Mouse (Mus musculus): ENCODE measurements around the gene Usp5. TPM values are rescaled to one million over a fixed set of nuclear protein-coding genes. Genes with fewer than 3 reads are reported as not detected.
"Not testable (repeated sequence)": the region's sequence is repeated elsewhere in the genome, so short reads cannot be mapped to it uniquely, and the experiment has no call there.

Usp5 gene
- total RNA-seq, 1 experiment from 2014 or later = 136 TPM

DNA sequence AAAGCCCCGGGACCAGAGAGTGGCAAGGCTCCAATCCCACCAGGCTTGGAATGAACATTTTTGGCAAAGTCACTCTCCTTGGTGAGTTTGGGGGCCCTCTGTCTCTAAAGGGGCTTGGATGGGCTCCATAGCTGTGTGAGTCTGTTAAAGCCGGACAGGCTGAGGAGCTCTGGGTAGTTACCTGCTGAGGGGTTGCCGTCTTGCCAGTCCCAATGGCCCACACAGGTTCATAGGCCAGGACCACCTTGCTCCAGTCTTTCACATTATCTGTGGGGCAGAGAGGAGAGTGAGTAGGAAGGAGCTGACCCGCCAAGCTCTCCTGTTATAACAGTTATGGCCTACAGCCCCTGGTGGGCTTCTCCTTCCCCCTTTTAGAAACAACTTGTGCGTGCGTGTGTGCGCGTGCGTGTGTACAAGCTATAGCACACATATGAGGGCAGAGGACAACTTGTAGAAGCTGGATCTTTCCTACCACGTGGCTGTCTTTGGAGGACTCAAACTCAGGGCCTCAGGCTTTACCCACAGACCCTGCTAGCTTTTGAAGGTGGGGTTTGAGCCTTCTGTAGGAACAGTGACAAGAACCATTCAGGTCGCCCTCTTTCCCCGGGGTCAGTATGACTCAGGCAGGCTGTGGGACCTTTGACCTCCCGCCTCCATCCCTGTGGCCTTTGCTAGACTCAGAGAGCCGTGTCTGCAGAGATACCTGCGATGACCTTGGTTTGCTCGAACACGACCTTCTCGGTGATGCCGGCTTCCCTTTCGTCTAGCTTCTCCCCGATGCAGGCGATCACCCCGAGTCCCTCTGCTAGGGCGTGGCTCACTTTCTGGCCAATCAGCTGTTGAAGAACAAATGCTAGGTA, 17.4 kb downstream of the Usp5 start:
- no peak for DNase-seq

- no peak for DNase-seq
Observed at GRCm38 (mm10) chr6:124811403-124811665, 17.9 kb downstream of the Usp5 start.

GRCm38 (mm10) chr6:124810566-124811402, 18.5 kb downstream of the Usp5 start:
- DNase-seq = not testable (repeated sequence)

- DNase-seq = no peak
Observed at GRCm38 (mm10) chr6:124809775-124810538, 19.3 kb downstream of the Usp5 start.

- DNase-seq = peak; percentile 86
Observed at GRCm38 (mm10) chr6:124809052-124809774, 20.1 kb downstream of the Usp5 start.

DNA sequence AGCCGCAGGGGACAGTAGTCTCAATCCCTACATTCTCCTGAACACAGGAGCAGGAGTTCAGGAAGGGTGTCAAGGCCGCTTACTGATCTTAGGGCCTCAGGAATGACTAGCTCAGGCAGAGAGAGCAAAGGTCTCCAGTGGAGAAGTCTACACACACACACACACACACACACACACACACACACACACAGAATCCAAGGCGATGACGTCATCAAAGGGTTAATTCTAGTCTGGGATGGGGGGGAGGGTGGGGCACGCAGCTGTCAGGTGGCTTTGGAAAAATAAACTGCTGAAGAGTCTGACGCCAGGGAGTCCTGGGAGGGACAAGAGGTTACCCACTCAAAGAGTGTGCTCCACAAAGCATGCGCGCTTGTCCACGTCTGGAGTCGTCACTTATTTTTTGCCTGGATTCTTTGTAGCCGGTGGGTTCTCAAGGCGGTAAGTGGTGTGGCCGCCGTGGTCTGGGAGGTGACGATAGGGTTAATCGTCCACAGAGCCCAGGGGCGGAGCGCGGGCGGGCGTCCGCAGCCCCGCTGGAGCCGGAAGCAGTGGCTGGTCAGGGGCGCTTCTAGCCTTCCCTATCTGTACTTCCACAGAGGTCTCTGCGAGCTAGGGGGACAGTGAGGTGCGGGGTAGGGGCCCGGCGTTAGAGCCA, 20.8 kb downstream of the Usp5 start, which contains the start of gene Spsb2:
Spsb2 (plus strand) TSS at position 304 of the 655 bp plus-strand sequence.
- peak; percentile 82 for DNase-seq

DNA sequence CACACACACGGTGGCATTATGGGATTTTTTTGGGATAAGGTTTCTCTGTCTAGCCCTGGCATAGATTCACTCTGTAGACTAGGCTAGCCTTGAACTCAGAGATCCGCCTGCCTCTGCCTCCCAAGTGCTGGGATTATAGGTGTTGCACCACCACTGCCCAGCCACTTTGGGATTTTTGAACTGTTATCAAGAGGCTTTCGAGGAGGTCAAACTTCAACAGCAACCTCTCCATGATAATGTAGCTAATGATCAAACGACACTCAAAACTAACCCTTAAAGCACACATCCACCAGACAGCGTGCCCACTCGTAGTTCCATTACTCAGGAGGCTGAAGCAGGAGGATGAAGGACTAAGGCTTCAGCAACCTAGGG, 21.3 kb downstream of the Usp5 start:
- no peak for DNase-seq

DNA sequence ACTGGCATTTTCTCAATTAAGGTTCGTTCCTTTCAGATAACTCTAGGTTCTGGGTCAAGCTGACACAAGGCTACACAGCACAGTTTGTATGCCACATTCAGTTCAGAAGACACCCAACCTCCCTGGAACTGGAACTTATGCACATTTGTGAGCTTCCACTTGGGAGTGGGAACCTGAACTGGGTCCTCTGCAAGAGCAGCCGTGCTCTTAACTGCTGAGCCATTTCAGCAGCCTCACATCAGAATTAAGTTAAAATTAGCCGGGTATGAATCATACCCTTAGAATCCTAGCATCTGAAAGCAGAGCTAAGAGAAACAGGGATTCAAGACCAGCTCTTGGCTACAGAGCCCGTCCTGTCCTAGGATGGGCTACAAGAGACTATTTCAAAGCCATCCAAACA, 21.9 kb downstream of the Usp5 start:
- no peak for DNase-seq

DNA sequence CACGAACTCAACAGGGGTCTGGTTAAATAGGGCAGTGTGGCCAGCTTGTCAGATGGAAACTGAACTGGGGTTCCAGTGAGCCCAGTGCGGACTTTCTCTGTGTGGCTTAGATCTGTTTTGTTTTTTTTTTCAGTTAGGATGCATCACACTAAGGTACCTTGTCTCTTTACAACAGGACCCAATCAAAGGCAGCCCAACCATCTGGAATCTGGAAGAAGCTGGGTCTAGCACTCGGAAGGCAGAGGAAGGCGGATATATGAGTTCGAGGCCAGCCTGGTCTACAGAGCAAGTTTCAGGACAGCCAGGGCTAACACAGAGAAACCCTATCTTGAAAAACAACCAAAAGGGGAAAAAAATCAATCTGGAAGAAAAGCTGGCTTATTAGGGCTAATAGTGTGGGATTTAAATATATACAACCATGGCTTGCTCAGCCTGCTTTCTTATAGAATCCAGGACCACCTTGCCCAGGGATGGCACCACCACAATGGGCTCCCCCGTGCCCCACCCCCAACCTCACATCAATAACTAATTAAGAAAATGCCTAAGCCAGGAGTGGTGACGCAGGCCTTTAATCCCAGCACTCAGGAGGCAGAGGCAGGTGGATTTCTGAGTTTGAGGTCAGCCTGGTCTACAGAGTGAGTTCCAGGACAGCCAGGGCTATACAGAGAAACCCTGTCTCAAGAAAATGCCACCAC, 22.7 kb downstream of the Usp5 start:
- DNase-seq = no peak

DNA sequence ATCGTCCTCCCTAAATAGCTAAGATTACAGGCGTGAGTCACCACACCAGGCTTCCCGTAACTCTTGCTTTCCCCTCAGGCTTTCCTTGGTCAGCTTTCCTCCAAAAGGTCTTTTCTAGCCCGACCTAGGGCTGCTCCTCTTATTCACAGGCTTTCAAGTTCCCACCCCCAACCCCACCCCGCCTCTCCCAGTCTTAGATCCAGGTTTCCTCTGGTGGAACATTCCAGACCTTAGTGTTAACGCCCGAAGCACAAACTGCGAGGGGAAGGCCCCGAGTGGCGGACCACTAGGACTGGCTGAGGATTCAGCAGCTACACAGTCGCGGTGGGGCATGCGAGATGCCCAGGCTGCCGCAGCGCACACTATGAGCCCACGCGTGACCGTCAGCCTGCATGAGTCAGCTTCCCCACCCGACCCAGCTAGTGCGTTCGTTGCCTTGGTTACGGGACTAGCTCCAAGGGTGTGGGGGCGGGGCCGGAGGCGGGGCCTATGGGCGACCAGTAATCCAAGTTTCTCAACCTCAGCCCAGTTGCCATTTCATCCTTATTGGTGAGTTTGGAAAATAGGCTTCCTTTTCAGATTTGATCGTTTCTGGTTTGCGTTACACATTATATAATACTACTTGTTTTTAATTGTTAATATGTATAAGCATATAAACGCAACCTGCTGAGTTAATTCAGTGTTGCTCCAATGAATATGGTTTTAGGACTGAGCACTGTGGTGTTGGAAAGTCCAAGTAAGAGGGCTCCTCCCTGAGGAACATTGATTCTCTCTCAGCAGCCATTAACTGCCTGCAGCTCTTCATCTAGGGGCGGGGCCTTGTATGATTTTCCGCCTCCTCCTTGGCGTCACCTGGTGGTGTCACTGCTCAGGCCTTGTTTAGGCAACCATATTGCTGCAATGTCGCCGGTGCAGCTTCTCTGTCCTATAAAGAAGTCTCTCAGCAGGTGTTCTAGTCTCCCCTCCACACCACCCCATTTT, 23.7 kb downstream of the Usp5 start:
- DNase-seq = peak; percentile 97

GRCm38 (mm10) chr6:124804341-124804740, 24.9 kb downstream of the Usp5 start:
- no peak for DNase-seq

GRCm38 (mm10) chr6:124803691-124804090, 25.6 kb downstream of the Usp5 start:
- DNase-seq = not testable (repeated sequence)

DNA sequence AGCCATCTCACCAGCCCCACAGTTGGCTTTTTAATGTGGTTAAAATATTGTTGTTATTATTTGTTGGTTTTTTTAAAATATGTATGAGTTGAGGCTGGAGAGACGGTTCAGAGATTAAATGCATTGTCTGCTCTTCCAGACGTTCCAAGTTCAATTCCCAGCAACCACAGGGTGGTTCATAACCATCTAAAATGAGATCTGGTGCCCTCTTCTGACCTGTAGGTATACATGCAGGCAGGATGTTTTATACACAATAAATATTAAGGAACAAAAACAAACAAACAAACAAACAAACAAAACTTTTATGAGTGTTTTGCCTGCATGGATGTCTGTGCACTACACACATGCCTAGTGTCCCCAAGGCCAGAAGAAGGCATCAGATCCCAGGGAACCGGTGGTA, 26.2 kb downstream of the Usp5 start:
- DNase-seq = no peak

DNA sequence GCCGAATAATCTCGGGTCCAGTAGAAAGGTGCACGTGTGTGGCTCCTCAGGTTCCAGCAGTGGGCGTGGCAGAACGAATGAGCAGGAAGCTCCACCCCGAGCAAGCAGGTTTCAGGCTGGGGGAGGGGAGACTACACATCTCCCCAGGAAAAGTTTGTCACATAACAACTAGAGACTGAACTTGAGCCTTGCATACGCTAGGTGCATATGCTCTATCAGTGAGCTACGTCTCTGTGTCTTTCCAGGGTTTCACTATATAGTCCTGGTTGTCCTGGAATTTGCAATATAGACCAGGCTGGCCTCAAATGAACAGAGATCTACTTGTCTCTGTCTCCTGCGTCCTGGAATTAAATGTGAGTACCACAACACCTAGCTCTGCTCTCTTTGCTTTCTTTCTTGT, 26.9 kb downstream of the Usp5 start:
- DNase-seq = not testable (repeated sequence)

GRCm38 (mm10) chr6:124796200-124796599, 33.1 kb downstream of the Usp5 start:
- DNase-seq = no peak

- DNase-seq = no peak
Observed at GRCm38 (mm10) chr6:124795781-124796180, 33.5 kb downstream of the Usp5 start.

DNA sequence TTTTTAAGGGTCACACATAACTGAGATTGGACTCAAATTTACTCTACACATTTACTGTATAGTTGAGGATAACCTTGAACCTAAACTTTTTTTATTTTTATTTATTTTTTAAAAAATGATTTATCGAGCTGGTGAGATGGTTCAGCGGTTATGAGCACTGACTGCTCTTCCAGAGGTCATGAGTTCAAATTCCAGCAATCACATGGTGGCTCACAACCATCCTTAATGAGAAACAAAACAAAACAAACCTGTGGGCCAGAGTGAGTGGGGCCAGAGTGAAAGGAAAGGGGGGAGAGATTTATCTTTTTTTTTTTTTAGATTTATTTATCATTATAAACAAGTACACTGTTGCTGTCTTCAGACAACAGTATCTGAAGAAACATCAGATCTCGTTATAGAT, 37.4 kb downstream of the Usp5 start:
- no peak for DNase-seq

- DNase-seq = no peak
Observed at GRCm38 (mm10) chr6:124790121-124790520, 39.2 kb downstream of the Usp5 start.

GRCm38 (mm10) chr6:124789519-124789918, 39.8 kb downstream of the Usp5 start:
- no peak for DNase-seq

DNA sequence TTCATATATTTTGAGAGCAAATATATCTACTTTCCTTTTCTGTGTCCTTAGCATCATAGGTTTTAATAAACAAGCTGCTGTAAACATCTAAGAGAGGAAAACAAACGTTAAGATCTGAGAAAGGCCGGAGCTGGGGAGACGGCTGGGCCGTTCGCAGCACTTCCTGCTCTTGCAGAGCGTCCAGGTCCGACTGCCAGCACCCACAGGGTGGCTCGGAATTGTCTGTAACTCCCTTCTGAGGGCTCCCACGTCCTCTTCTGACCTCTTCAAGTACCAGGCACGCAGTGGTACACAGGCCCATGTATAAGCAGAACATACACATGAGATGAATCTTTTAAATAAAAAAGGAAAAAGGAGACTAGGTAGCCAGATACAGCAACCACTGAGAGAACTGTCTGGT, 41.6 kb downstream of the Usp5 start:
- no peak for DNase-seq

Data from adrenal gland, postnatal 25 days (tissue).